Mouse (Mus musculus) gastrocnemius, postnatal 14 days (tissue): ENCODE measurements around the gene Lat2. TPM values are rescaled to one million over a fixed set of nuclear protein-coding genes. Genes with fewer than 3 reads are reported as not detected.
A peak's percentile ranks its signal among the peaks of the same experiment; 100 is the strongest.

Experiments
- DNase-seq: peaks from one replicate; pipeline ENCODE4 v3.0.0; 2021; ENCODE audit warnings: mixed read lengths
- intact Hi-C: fragments of 180-260 bp; cut with DNase I; formaldehyde crosslinking; loops from one replicate; pipeline ENCODE4 v1.15.1; 2025; ENCODE audit warnings: low total_unique reads
- total RNA-seq, 2 experiments: library from RNA; stranded (reverse); gene quantifications; 2 replicates each; pipeline ENCODE4 v1.2.3; 2021

Lat2 gene
- total RNA-seq, 2 experiments from 2014 or later: 1.3 to 1.5 TPM

DNA sequence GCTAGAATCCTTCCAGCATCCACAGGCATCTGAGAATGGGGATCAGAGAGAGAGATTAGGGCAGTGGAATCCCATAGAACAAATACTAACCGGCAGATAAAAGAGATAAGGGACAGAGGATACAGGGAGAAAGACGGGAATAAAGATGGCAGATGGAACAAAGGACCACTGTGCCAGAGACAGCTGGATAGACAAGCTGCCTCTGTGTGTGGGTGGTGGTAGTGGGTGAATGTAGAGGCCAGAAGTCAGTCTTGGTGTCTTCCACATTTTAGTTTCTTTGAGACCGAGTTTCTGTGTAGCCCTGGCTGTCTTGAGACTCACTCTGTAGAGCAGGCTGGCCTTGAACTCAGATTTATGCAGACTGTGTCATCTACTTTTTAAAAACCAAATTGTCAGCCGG lies 955 bp upstream of the Lat2 start:
- intact Hi-C loops: no loop called here
- DNase-seq: no peak

DNA sequence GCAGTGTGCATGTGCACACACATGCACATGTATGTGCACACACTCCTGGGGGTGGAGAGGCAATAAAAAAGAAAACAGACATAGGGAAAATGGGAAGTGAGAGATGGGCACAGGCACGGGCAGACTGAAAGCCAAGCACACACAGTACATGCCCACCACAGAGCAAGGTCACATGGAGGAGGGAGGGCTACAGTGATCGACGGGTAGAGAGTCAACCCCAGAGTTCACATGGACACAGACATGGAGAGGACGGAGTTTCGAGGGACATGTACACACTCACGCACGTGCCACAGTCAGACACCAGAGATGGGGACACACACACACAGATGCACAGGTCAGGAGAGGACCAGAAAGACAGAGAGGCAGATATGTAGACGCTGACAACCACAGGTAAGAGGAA lies 555 bp upstream of the Lat2 start:
- intact Hi-C loops: no loop called here
- DNase-seq: no peak

- intact Hi-C loops: no loop called here
- DNase-seq: no peak
Measured at GRCm38 (mm10) chr5:134614296-134614695, 529 bp downstream of the Lat2 start.

GRCm38 (mm10) chr5:134613727-134614126 lies 1.1 kb downstream of the Lat2 start:
- intact Hi-C loops: no loop called here
- no peak for DNase-seq

GRCm38 (mm10) chr5:134611810-134612521 lies 2.9 kb downstream of the Lat2 start:
- DNase-seq: no peak
- intact Hi-C loops: no loop called here

DNA sequence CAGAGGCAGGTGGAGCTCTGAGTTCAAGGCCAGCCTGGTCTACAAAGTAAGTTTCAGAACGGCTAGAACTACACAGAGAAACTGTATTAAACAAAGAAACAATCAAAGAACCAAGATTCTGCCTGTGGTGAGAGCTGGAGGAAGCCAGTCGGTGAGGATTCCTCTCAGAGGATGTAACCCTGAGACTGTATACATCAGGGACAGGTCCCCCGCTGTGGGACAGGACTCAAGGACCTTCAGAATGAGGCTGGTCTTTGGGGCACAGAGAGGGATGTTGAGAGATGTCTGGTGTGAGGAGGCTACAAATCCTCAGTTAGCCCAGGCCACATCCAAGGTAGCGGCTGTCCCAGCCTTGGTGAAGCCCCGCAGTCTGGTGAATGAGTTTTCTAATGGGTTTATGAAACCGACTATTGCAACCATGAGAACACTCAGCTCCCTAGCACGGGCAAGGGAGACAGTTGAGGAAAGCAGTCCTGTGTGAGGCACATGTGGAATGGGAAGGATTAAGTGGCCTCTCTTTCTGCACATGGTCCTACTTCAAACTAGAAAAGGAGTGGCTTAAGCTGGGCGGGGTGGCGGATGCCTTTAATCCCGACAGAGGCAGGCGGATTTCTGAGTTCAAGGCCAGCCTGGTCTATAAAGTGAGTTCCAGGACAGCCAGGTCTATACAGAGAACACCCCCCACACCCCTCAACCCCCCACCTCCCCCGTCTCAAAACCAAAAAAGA lies 4.7 kb downstream of the Lat2 start:
- intact Hi-C loops: no loop called here
- DNase-seq: no peak

DNA sequence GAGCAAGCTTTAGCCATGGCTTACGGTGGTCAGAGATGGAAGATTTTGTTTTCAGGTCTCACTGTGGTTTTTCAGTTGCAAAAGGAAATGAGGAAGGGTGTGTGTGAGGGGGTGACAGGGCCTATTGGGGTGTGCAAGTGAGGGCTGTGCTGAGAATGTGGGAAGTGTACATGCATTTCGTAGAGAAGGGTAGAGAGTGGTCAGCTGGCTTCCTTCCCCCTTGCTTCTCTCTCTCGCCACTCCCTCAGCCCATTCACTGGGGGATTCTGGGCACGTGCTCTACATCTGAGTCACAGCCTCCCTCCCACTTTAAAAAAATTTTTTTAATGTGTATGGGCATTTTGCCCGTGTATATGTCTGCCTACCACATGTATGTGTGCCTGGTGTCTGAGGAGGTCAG lies 7.7 kb downstream of the Lat2 start:
- intact Hi-C loops: no loop called here

GRCm38 (mm10) chr5:134606314-134606713 lies 8.5 kb downstream of the Lat2 start:
- intact Hi-C loops: no loop called here
- no peak for DNase-seq

More for the DNA sequence above, 7.7 kb downstream of the Lat2 start:
- peak; percentile 30 for DNase-seq

DNA sequence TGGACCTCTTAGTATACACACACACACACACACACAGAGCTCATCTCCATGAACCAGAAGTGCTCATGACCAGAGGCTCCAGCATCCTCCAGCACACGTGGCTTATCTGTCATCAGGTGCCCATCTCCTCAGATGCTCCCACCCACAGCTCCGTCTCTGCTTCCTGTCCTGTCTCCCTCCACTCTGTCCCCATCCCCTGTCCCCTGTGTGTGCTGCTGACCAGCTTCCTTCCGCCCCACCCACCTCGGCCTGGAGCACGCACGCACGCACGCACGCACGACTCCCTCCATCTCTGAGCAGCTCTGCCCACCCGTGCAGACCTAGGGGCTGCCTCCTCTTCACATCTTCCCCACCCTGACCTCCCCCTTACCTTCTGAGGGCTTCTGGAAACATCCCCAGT lies 10.4 kb downstream of the Lat2 start:
- intact Hi-C loops: no loop called here
- DNase-seq: no peak

DNA sequence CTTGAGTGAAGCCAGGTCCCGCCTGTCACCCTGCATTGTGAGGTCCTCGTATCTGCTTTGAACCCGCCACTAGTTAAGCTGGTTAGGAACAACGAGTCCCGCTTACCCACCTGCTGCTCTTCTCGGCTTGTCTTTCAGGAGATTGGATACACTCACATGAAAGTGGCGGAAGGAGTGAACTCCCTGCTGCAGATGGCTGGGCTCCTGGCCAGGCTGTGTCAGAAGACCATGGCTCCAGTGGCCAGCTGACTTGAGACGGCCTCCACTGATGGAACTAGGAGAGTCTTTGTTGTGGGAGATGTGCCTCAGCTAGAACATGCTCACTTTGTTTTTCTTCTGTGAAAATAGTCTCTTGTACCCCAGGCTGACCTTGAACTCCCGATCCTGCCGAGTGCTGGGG lies 17.1 kb downstream of the Lat2 start:
- peak; percentile 70 for DNase-seq
- intact Hi-C loops: no loop called here

DNA sequence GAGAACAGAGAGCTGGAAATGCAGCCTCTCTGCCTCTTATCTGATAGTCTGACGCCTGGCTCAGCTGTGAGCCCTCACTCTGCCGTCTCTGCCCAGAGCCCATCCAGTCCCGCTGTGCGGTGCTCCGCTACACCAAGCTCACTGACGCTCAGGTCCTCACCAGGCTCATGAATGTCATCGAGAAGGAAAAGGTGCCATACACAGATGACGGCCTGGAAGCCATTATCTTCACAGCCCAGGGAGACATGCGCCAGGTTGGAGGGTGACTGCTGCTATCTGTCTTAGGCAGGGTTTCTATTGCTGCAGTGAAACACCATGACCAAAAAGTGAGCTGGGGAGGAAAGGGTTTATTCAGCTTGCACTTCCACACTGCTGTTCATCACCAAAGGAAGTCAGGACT lies 21.7 kb downstream of the Lat2 start:
- DNase-seq: no peak
- intact Hi-C loops: no loop called here

- DNase-seq: no peak
- intact Hi-C loops: no loop called here
Measured at GRCm38 (mm10) chr5:134592026-134592581, 22.7 kb downstream of the Lat2 start.

DNA sequence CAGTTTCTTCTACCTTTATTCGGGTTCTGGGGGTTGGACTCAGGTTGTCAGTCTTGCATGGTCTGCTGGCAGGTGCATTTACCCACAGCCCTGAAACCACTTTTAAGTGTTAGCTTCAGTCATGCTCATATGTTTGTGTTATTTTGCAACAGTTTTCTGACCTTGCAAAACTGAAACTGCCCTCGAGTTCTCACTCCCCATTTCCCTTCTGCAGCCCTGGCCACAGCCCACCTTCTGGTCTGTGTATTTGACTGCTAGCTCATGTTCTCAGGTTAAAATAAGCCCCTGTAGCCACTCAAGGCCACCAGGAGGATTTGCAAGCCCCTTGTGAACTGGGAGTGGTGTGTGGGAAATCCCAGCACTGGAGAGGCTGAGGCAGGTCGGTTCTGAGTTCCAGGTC lies 24.9 kb downstream of the Lat2 start:
- DNase-seq: no peak
- intact Hi-C loops: no loop called here

DNA sequence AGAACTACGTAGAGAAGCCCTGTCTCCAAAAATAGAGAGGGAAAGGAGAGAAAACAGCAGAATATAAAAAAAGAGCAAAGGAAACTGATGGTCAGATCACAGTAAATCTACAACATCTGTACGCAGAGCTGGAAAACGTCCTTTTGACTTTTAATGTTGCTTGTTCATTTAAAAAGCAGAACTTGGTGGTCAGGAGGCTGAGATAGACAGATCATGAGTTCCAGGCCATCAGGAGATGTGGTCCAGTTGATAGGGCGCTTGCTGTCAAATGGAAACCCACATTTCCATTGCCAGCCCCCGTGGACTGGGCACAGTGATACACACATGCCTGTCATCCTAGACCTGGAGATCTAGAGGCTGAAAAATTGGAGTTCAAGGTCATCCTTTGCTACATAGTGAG lies 30.0 kb downstream of the Lat2 start:
- no peak for DNase-seq
- intact Hi-C loops: loop anchor here (5.0 kb wide), 1 partner anchor 77 kb away; no protein-coding TSS in a partner anchor

GRCm38 (mm10) chr5:134583884-134584213 lies 31.0 kb downstream of the Lat2 start:
- no peak for DNase-seq
- intact Hi-C loops: loop anchor here (5.0 kb wide), 1 partner anchor 77 kb away; no protein-coding TSS in a partner anchor

DNA sequence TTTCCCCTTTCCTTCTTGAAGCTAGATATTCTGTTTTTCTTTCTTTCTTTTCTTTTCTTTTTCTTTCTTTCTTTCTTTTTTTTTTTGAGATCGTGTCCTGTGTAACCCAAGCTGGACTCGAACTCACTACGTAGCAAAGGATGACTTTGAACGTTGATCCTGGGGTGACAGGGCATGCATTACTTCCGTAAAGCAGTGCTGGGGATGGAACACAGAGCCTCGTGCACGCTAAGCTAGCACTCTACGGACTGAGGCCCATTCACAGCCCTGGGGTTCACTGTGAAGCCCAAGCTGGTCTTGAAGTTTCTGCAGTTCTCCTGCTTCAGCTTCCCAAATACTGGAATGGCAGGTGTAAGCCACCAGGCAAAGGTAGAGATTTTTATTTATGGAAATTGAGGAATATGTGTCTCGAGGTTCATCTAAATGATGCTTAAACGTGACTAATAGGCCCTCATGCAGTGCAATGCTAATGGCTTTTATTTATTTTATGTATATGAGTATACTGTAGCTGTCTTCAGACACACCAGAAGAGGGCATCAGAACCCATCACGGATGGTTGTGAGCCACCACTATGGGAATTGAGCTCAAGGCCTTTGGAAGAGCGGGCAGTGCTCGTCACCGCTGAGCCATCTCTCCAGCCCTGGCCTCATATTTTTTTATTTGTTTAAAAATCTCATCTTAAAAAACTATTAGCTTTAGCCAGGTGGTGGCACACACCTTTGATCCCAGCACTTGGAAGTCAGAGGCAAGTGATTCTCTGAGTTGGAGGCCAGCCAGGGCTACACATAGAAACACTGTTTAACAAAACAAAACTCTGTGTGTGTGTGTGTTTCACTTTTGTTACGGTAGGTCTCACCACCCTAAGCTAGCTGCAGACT lies 31.6 kb downstream of the Lat2 start:
- intact Hi-C loops: loop anchor here (5.0 kb wide), 1 partner anchor 76 kb away; no protein-coding TSS in a partner anchor
- no peak for DNase-seq

- peak; percentile 97 for DNase-seq
- intact Hi-C loops: loop anchor here (5.0 kb wide), 1 partner anchor 75 kb away; no protein-coding TSS in a partner anchor
Measured at GRCm38 (mm10) chr5:134582221-134582907, 32.5 kb downstream of the Lat2 start.

- DNase-seq: no peak
- intact Hi-C loops: loop anchor here (5.0 kb wide), 1 partner anchor 74 kb away; no protein-coding TSS in a partner anchor
Measured at GRCm38 (mm10) chr5:134581146-134581545, 33.7 kb downstream of the Lat2 start, which contains the start of gene Rfc2. Gene Rfc2, plus strand, starts transcription at chr5:134581366.

DNA sequence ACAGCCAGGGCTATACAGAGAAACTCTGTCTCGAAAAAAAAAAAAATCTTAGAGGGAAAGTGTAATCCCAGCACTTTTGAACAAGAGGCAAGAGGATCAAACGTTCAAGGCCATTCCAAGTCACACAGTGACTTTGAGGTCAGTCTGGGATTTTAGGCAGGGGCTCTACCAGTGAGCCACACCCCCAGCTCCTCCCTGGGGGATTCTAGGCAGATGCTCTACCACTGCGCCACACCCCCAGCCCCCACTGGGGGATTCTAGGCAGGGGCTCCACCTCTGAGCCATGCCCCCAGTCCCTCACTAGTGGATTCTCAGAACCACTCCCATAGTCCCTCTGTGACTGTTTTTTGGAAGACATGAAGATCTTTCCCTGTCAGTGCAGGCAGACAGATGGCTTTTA lies 35.7 kb downstream of the Lat2 start:
- DNase-seq: no peak
- intact Hi-C loops: no loop called here
